Mouse (Mus musculus): ENCODE data around the gene Prkce. TPM values are rescaled to one million over a fixed set of nuclear protein-coding genes. Genes with fewer than 3 reads are reported as not detected.

Gene Prkce
- polyA plus RNA-seq, 1 experiment from 2014 or later: 6.2 TPM

DNA sequence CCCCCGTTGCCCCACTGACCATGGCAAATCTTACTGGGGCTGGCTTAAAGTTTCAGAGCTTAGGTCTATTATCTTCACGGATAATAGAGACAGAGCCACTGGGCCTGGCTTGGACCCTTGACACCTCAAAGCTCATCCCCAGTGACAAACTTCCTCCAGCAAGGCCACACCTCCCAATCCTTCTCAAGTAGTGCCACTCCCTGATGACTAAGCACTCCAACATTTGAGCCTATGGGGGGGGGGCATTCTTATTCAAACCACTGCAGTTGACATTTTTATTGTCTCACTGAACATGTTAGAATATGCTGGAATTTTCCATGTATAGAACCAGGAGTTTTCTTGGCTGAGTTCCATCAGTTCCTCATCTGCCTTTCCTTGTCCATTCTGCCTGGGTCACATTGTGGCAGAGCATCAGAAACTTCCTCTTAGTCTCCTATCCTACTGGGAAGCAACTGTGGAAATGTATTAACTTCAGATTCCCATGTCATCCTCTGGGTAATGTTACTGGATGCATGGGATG lies 523.3 kb downstream of the Prkce start:
- no peaks in the 10 kb centered on the region for H3K9me3 ChIP-seq
- 83% methylated on average over 2 of the region's 2 CpGs for WGBS
- no peaks in the 10 kb centered on the region for H3K36me3 ChIP-seq

DNA sequence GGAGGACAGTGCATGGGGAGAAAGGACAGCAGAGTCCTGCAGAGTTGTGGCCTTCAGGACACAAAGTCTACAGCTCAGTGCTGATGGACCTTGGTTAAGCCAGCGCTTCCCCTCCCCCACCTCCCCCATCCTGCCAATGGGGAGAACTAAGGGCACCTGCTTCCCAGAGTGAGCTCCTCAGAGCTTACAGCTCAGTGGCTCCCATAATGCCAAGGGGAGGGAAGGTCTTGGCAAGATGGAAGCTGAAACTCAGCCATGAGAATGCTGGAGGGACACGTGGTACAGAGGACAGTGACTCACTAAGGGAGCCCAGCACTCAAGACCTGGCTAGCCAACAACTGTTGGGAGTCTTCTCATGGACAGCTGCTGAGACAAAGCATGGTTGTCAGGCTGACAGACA lies 530.2 kb downstream of the Prkce start:
- 84% methylated on average over 2 of the region's 2 CpGs for WGBS
- H3K4me1 ChIP-seq: no peaks in the 10 kb centered on the region
- H3K36me3 ChIP-seq: no peaks in the 10 kb centered on the region
- H3K4me2 ChIP-seq: no peak overlapping the region
- no peak overlapping the region for H3K27ac ChIP-seq (replicated peaks)
- no peak for ATAC-seq (ENCODE audit: extremely low read depth, insufficient number of reproducible peaks, low FRiP score, low TSS enrichment)
- no peak overlapping the region for H3K4me3 ChIP-seq
- no peaks in the 10 kb centered on the region for H3K9me3 ChIP-seq
- no peaks in the 10 kb centered on the region for H3K27me3 ChIP-seq (replicated peaks)
- no peak overlapping the region for H3K9ac ChIP-seq

More for the DNA sequence above, 523.3 kb downstream of the Prkce start:
- Histone ChIP-seq H3K4me3 (no peak overlapping the region), H3K27ac (replicated peaks) (no peak overlapping the region), H3K4me1 (no peaks in the 10 kb centered on the region), H3K27me3 (replicated peaks) (no peaks in the 10 kb centered on the region), H3K4me2 (no peak overlapping the region), H3K9ac (no peak overlapping the region)
- no peak for ATAC-seq (ENCODE audit: extremely low read depth, insufficient number of reproducible peaks, low FRiP score, low TSS enrichment)

DNA sequence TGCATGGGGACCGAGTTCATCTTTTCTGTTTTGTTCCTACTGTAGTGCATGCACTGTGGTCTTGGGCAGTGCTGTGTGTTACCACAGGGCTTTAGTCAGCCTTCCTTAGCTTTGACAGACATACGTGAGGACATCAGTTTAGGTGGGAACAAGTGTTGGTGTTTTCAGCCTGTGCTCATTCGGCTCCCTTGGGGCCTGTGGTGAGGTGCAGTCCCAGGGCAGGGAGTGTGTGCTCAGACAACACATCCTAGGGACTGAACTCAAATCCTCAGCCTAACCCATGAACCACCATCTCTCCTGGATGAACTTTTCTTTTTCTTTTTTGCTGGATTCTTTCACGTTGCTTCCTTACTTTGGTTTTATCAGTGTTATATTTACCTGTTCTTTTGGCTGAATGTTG lies 535.8 kb downstream of the Prkce start:
- no peaks in the 10 kb centered on the region for H3K9me3 ChIP-seq
- no peak overlapping the region for H3K27ac ChIP-seq (replicated peaks)
- no peaks in the 10 kb centered on the region for H3K27me3 ChIP-seq (replicated peaks)
- ATAC-seq (ENCODE audit: extremely low read depth, insufficient number of reproducible peaks, low FRiP score, low TSS enrichment): no peak
- 75% methylated on average over 4 of the region's 4 CpGs for WGBS
- no peak overlapping the region for H3K9ac ChIP-seq
- no peak overlapping the region for H3K4me2 ChIP-seq
- H3K4me3 ChIP-seq: no peak overlapping the region
- no peaks in the 10 kb centered on the region; the same call in 1 of the 2 replicates for H3K4me1 ChIP-seq
- no peaks in the 10 kb centered on the region for H3K36me3 ChIP-seq

DNA sequence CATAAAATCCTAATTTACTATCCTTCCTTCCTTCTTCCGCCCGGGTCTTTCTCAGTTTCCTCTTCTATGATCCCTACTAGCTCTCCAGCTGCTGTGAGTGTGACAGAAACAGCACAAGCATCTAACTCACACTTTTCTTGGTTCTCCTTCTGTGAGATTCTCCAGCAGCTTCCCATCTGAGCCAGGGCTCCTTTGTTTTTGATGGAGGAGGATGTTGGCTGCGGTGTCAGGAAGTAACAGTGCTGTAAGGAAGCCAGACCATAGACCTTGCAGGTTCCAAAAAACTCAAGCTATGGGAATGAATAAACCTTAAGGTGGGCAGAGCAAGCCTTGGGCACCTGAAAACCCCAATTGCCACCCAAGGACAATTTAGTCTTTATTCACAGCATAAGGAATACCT lies 537.7 kb downstream of the Prkce start:
- 73% methylated on average over 3 of the region's 3 CpGs for WGBS
- H3K9me3 ChIP-seq: no peaks in the 10 kb centered on the region
- no peak for ATAC-seq (ENCODE audit: extremely low read depth, insufficient number of reproducible peaks, low FRiP score, low TSS enrichment)
- no peak overlapping the region for H3K27ac ChIP-seq (replicated peaks)
- H3K4me2 ChIP-seq: no peak overlapping the region
- H3K4me1 ChIP-seq: peaks cover under 1% of the 10 kb centered on the region; the same call in 1 of the 2 replicates
- H3K4me3 ChIP-seq: no peak overlapping the region
- no peaks in the 10 kb centered on the region for H3K27me3 ChIP-seq (replicated peaks)
- no peak overlapping the region for H3K9ac ChIP-seq
- H3K36me3 ChIP-seq: no peaks in the 10 kb centered on the region

DNA sequence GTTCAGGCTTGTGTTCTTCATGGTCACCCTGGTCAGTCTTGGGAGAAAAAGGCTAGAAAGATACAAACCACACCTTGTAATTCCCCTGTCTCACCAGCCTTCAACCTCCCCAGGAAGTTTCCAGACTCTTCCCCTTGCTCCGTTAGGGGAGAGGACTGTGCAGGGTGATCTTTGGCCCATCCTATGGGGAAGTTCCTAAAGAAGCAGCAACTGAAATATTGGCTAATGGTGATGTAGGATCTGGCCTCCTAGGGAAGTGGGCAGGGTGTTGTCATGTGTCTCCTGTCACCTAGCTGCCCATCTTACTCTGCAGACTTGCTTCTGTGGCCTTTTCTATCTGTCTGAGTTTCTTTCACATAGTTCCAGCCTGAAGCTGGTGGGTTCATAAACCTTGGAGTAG lies 538.9 kb downstream of the Prkce start:
- Histone ChIP-seq H3K9ac (no peak overlapping the region), H3K4me2 (no peak overlapping the region), H3K36me3 (no peaks in the 10 kb centered on the region), H3K27ac (replicated peaks) (no peak overlapping the region), H3K4me1 (peaks cover 5% of the 10 kb centered on the region), H3K27me3 (replicated peaks) (no peaks in the 10 kb centered on the region), H3K4me3 (no peak overlapping the region), H3K9me3 (no peaks in the 10 kb centered on the region)
- ATAC-seq (ENCODE audit: extremely low read depth, insufficient number of reproducible peaks, low FRiP score, low TSS enrichment): no peak
- 54% methylated on average over 1 of the region's 1 CpGs for WGBS

Other genes with a start within 250 kb of the Prkce start
- 10.8 and 12.1 TPM in 2 replicates for gene Srbd1, start 22.6 kb upstream of the Prkce start, polyA plus RNA-seq (2015; fragmentation: Nextera tagmentation; extraction: Ambion mirVana)

All from heart, embryonic 13.5 days (tissue).